Mouse (Mus musculus) liver, adult 2 months (tissue): ENCODE data around the gene Mosmo.

Experiments
- CTCF ChIP-seq: fragments of 200-500 bp; IDR thresholded peaks from 2 replicates; pipeline ENCODE4 v1.5.1; 2011; ENCODE audit warnings: low read depth, low read length, control low read depth
- POLR2A ChIP-seq: fragments of 200-500 bp; IDR thresholded peaks from 2 replicates; pipeline ENCODE4 v1.6.1; 2011; ENCODE audit warnings: low read length, control low read depth; ENCODE audit not compliant: insufficient read depth; ENCODE audit errors: extremely low read depth

GRCm38 (mm10) chr7:120767369-120767768, 90.0 kb downstream of the Mosmo start:
- TF ChIP-seq CTCF (no peak), POLR2A (no peak)
